Mouse (Mus musculus) cerebellum, postnatal 4 days (tissue): Measurements from ENCODE around the gene Mapk10.

Experiments
- DNase-seq, 2 experiments: peaks; one replicate each; pipeline ENCODE4 v3.0.0; 2022; ENCODE audit warnings: low spot score in 2 of 2, mixed read lengths in 1 of 2

Gene Mapk10

DNA sequence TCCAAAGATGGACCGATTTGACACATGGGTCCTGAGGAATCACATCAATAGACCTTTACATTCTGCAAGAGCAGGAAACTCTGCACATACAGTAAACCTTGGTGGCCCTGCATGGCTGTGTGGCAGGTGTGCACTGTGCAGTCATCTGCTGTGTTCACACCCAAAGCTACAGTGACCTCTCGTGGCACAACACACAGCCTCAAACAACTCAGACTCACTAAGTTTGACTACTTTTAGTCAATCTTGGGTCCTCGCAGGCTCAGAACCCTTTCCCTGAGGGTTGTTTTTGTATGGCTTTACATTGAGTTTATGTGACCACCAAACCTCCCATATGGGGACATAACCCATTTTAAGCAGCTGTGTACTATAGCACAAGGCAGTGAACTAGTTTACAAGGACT lies 47.1 kb downstream of the Mapk10 start:
- no peak for DNase-seq

DNA sequence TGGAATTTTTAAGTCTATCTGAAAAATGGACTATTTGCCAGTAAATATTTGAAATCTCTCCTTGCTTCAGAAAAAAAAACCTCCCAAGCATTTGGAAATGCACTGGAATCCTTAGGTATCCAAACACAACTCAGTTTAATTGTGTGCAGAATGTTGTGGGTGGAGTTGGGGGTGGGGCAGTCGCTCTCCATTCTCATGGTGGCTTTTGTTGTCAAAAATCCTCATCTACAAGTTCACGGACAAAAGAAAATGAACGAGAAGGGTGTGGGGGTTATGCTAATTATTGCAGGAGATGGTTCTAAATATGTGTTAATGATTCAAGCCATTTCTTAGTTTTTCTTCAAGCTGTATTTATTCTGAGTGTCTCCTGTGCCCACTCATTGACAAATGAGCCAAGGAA lies 49.6 kb downstream of the Mapk10 start:
- DNase-seq: no peak

- peak in 1 of 2 experiments; percentile 22 for DNase-seq
Measured at GRCm38 (mm10) chr5:103161196-103161540, 50.0 kb downstream of the Mapk10 start.

- no peak for DNase-seq
Measured at GRCm38 (mm10) chr5:103160314-103161195, 50.6 kb downstream of the Mapk10 start.

- DNase-seq: no peak
Measured at GRCm38 (mm10) chr5:103140935-103141334, 70.2 kb downstream of the Mapk10 start.

GRCm38 (mm10) chr5:103134839-103135238 lies 76.3 kb downstream of the Mapk10 start:
- DNase-seq: peak; percentile 26 to 42

- no peak for DNase-seq
Measured at GRCm38 (mm10) chr5:103133626-103134025, 77.5 kb downstream of the Mapk10 start.

DNA sequence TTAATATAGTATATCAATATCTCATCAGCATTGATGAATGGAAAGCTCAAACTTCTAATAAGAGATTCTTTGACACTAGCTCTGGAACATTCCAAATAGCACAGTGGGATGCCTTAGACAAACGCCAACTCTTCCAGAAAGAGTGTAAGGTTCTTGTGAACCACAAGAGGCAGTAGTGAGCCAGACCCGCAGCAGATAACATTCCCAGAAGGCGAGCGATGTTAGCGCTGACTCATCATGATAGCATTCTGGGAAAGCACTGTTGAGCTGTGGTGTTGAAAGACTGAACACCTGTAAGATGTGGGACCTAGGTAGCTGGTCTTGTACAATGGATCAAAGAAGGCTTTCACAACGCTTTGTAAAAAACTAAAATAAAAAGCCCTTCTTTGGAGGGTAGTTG lies 78.3 kb downstream of the Mapk10 start:
- DNase-seq: no peak

GRCm38 (mm10) chr5:103119618-103120017 lies 91.5 kb downstream of the Mapk10 start:
- DNase-seq: no peak

GRCm38 (mm10) chr5:103115571-103115970 lies 95.6 kb downstream of the Mapk10 start:
- DNase-seq: no peak

DNA sequence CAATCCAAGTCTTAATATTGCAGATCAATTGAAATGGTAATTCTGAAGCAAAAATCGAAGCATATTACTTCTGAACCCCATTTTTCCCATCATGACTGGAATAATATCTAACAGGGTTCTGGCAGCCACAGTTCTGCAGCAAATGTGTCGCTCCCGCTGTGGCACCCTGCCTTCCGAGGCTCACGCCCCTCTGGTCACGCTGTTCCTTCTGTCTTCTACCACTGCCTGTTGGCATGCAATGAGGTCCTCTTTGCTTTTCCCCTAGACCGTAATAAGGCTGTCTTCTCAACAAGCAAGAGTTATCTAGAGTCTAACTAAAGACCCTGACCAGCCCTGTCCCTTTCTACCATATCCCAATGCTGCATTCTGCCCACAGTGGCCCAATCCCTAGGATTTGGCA lies 98.7 kb downstream of the Mapk10 start:
- no peak for DNase-seq

DNA sequence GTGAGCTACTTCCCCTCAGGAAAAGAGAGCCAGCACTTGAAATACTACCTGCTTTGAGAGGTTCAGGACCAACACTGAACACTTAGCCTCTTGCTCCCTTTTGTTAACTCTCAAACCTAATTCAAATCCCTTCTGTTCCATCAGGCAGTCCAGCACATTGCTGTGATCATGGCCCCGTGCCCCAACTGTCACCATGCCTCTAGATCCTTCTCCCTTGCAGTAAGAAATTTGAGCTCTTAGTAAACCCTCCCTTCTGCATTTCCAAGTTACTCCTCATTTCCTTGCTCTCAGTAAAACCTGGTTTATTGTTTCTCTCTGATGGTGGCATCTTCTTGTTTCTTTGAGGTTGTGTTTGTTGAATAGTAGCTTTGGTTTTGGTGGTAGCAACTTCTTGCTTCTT lies 101.7 kb downstream of the Mapk10 start:
- no peak for DNase-seq

GRCm38 (mm10) chr5:103105441-103106414 lies 105.4 kb downstream of the Mapk10 start:
- DNase-seq: no peak

GRCm38 (mm10) chr5:103104082-103104481 lies 107.1 kb downstream of the Mapk10 start:
- no peak for DNase-seq

- DNase-seq: no peak
Measured at GRCm38 (mm10) chr5:103102876-103103393, 108.2 kb downstream of the Mapk10 start.

GRCm38 (mm10) chr5:103102176-103102575 lies 109.0 kb downstream of the Mapk10 start:
- no peak for DNase-seq

DNA sequence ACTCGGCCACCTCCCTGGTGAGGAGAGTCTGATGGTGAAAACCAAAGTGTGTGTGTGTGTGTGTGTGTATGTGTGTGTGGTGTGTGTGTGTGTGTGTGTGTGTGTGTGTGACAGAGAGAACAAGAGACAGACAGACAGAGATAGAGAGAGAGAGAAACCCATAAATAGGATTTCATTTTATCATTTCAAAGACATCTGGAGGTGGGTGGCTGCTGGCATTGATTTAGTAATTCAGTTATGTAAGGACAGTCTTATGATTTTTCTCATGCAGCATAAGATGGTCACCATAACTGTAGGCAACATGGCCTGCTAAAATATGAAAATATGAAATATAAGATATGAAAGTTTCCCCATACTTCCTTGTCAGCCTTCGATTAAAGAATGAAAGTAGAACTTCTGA lies 117.0 kb downstream of the Mapk10 start:
- DNase-seq: no peak

GRCm38 (mm10) chr5:103085844-103086243 lies 125.3 kb downstream of the Mapk10 start:
- DNase-seq: no peak

DNA sequence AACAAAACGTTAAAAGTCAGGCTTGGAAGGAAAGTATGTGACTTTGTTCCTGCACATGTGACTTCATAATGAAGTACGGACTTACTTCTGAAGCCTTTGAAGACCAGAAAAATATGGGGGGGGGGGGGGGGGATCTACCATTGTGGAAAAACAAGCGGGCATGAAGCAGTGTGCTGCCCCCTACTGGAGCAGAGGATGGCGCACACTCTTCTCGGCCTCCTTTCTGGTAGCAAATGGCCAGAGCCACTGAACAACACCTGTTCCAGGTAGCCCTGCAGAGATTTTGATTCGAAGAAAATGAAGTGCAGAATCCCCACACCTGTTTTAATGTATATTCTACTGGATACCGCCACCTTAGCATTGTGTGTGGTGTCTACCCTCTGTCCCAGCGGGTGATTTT lies 135.7 kb downstream of the Mapk10 start:
- DNase-seq: no peak

- DNase-seq: no peak
Measured at GRCm38 (mm10) chr5:103072200-103072825, 138.8 kb downstream of the Mapk10 start.

DNA sequence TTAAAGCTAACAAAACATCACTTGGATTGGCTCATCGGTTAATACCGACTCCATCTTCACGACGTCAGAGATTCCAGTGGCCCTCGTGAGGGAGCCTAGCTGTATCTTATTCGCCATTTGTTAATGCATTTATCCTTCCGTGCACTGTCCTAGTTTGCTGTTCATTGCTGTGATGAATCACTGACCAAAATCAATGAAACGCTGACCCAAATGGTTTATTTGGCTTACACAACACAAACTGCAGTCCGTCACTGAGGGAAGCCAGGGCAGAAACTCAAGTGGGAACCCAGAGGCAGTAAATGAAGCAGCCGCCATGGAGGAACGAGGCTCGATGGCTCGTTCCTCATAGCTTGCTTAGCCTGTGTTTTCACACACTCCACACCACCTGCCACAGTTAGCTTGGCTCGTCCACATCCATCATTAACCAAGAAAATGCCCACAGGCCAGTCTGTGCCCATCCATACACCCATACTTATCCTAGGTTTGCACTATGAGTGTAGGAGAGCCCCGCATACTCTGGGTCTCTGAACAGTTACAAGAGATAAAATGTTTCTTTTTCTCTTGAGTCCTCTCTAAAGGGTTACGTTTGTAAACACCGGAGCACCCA lies 140.0 kb downstream of the Mapk10 start:
- DNase-seq: no peak
